Mouse (Mus musculus): ENCODE results near the gene Sytl3.
"Not testable (repeated sequence)": the region's sequence is repeated elsewhere in the genome, so short reads cannot be mapped to it uniquely, and the experiment has no call there.

The Sytl3 gene

GRCm38 (mm10) chr17:6646841-6647240 is 12.1 kb upstream of the Sytl3 start:
- DNase-seq (ENCODE audit: low spot score), result not testable (repeated sequence)

- not testable (repeated sequence) for DNase-seq (ENCODE audit: low spot score)
Observed at GRCm38 (mm10) chr17:6647452-6647851, 11.4 kb upstream of the Sytl3 start.

GRCm38 (mm10) chr17:6650904-6651565 is 7.9 kb upstream of the Sytl3 start:
- DNase-seq (ENCODE audit: low spot score), result not testable (repeated sequence)

GRCm38 (mm10) chr17:6653341-6653946 is 5.4 kb upstream of the Sytl3 start:
- not testable (repeated sequence) for DNase-seq (ENCODE audit: low spot score)

- DNase-seq (ENCODE audit: low spot score), result peak; percentile 57
Observed at GRCm38 (mm10) chr17:6655087-6655511, 3.8 kb upstream of the Sytl3 start.

GRCm38 (mm10) chr17:6655567-6656281 is 3.2 kb upstream of the Sytl3 start, which contains the start of gene Dynlt1f:
Gene Dynlt1f (minus strand): TSS chr17:6655900.
- DNase-seq (ENCODE audit: low spot score), result peak; percentile 64

GRCm38 (mm10) chr17:6656471-6656870 is 2.4 kb upstream of the Sytl3 start:
- DNase-seq (ENCODE audit: low spot score), result not testable (repeated sequence)

GRCm38 (mm10) chr17:6660589-6660988 is 1.7 kb downstream of the Sytl3 start:
- DNase-seq (ENCODE audit: low spot score), result not testable (repeated sequence)

- DNase-seq (ENCODE audit: low spot score), result not testable (repeated sequence)
Observed at GRCm38 (mm10) chr17:6661093-6661816, 2.4 kb downstream of the Sytl3 start.

- DNase-seq (ENCODE audit: low spot score), result not testable (repeated sequence)
Observed at GRCm38 (mm10) chr17:6662840-6663239, 3.9 kb downstream of the Sytl3 start.

GRCm38 (mm10) chr17:6665389-6665788 is 6.5 kb downstream of the Sytl3 start:
- DNase-seq (ENCODE audit: low spot score), result not testable (repeated sequence)

GRCm38 (mm10) chr17:6668522-6668921 is 9.6 kb downstream of the Sytl3 start:
- DNase-seq (ENCODE audit: low spot score), result not testable (repeated sequence)

GRCm38 (mm10) chr17:6674297-6674696 is 15.4 kb downstream of the Sytl3 start:
- DNase-seq (ENCODE audit: low spot score), result not testable (repeated sequence)

GRCm38 (mm10) chr17:6678063-6678462 is 19.2 kb downstream of the Sytl3 start:
- not testable (repeated sequence) for DNase-seq (ENCODE audit: low spot score)

GRCm38 (mm10) chr17:6681721-6682120 is 22.8 kb downstream of the Sytl3 start:
- DNase-seq (ENCODE audit: low spot score), result not testable (repeated sequence)

GRCm38 (mm10) chr17:6683702-6684101 is 24.8 kb downstream of the Sytl3 start:
- not testable (repeated sequence) for DNase-seq (ENCODE audit: low spot score)

- not testable (repeated sequence) for DNase-seq (ENCODE audit: low spot score)
Observed at GRCm38 (mm10) chr17:6684464-6685287, 25.8 kb downstream of the Sytl3 start.

- DNase-seq (ENCODE audit: low spot score), result not testable (repeated sequence)
Observed at GRCm38 (mm10) chr17:6685288-6685818, 26.5 kb downstream of the Sytl3 start.

- not testable (repeated sequence) for DNase-seq (ENCODE audit: low spot score)
Observed at GRCm38 (mm10) chr17:6686299-6686971, 27.5 kb downstream of the Sytl3 start.

- not testable (repeated sequence) for DNase-seq (ENCODE audit: low spot score)
Observed at GRCm38 (mm10) chr17:6689344-6689743, 30.5 kb downstream of the Sytl3 start.

All from layer of hippocampus, adult 11-12 months (tissue).